Mouse (Mus musculus): ENCODE data around the gene Anapc11.

Anapc11 gene

GRCm38 (mm10) chr11:120605667-120606066 lies 7.4 kb downstream of the Anapc11 start:
- no peak for DNase-seq (ENCODE audit: extremely low spot score)

GRCm38 (mm10) chr11:120606764-120607163 lies 8.5 kb downstream of the Anapc11 start:
- no peak for DNase-seq (ENCODE audit: extremely low spot score)

- no peak for DNase-seq (ENCODE audit: extremely low spot score)
Measured at GRCm38 (mm10) chr11:120608241-120609034, 10.2 kb downstream of the Anapc11 start, which contains the start of gene Npb. Npb (plus strand) TSS chr11:120608477.

- no peak for DNase-seq (ENCODE audit: extremely low spot score)
Measured at GRCm38 (mm10) chr11:120609250-120609649, 11.0 kb downstream of the Anapc11 start.

GRCm38 (mm10) chr11:120610477-120611046 lies 12.3 kb downstream of the Anapc11 start:
- no peak for DNase-seq (ENCODE audit: extremely low spot score)

GRCm38 (mm10) chr11:120612763-120613162 lies 14.5 kb downstream of the Anapc11 start:
- peak; percentile 74 for DNase-seq (ENCODE audit: extremely low spot score)

- no peak for DNase-seq (ENCODE audit: extremely low spot score)
Measured at GRCm38 (mm10) chr11:120613481-120613972, 15.3 kb downstream of the Anapc11 start.

- no peak for DNase-seq (ENCODE audit: extremely low spot score)
Measured at GRCm38 (mm10) chr11:120613976-120614375, 15.8 kb downstream of the Anapc11 start.

GRCm38 (mm10) chr11:120615167-120615566 lies 16.9 kb downstream of the Anapc11 start:
- no peak for DNase-seq (ENCODE audit: extremely low spot score)

- no peak for DNase-seq (ENCODE audit: extremely low spot score)
Measured at GRCm38 (mm10) chr11:120615606-120616203, 17.5 kb downstream of the Anapc11 start.

GRCm38 (mm10) chr11:120616617-120617294 lies 18.5 kb downstream of the Anapc11 start:
- no peak for DNase-seq (ENCODE audit: extremely low spot score)

GRCm38 (mm10) chr11:120617519-120618112 lies 19.4 kb downstream of the Anapc11 start, which contains the start of gene Pcyt2:
Pcyt2 (minus strand) TSS chr11:120617936.
- peak; percentile 90 for DNase-seq (ENCODE audit: extremely low spot score)

GRCm38 (mm10) chr11:120618619-120619535 lies 20.7 kb downstream of the Anapc11 start:
- DNase-seq (ENCODE audit: extremely low spot score) = no peak

GRCm38 (mm10) chr11:120620195-120620594 lies 22.0 kb downstream of the Anapc11 start:
- no peak for DNase-seq (ENCODE audit: extremely low spot score)

GRCm38 (mm10) chr11:120622805-120623204 lies 24.6 kb downstream of the Anapc11 start:
- no peak for DNase-seq (ENCODE audit: extremely low spot score)

GRCm38 (mm10) chr11:120623961-120624679 lies 25.9 kb downstream of the Anapc11 start:
- DNase-seq (ENCODE audit: extremely low spot score) = peak; percentile 65

- DNase-seq (ENCODE audit: extremely low spot score) = peak; percentile 81
Measured at GRCm38 (mm10) chr11:120624680-120625111, 26.5 kb downstream of the Anapc11 start.

GRCm38 (mm10) chr11:120625152-120625775 lies 27.0 kb downstream of the Anapc11 start, which contains the start of gene Sirt7:
Sirt7 (minus strand) TSS chr11:120625240.
- no peak for DNase-seq (ENCODE audit: extremely low spot score)

- no peak for DNase-seq (ENCODE audit: extremely low spot score)
Measured at GRCm38 (mm10) chr11:120626785-120627467, 28.7 kb downstream of the Anapc11 start.
